Mouse (Mus musculus) liver, embryonic 14.5 days (tissue): Measurements from ENCODE around the gene Soat2.

ENCODE experiments used
- CTCF ChIP-seq: IDR thresholded peaks from 2 replicates; pipeline ENCODE4 v1.5.1; 2016; ENCODE audit warnings: antibody characterized with exemption, low read depth, control low read depth
- EP300 ChIP-seq: IDR thresholded peaks from 2 replicates; pipeline ENCODE4 v1.6.1; 2016; ENCODE audit warnings: antibody characterized with exemption, low read depth

DNA sequence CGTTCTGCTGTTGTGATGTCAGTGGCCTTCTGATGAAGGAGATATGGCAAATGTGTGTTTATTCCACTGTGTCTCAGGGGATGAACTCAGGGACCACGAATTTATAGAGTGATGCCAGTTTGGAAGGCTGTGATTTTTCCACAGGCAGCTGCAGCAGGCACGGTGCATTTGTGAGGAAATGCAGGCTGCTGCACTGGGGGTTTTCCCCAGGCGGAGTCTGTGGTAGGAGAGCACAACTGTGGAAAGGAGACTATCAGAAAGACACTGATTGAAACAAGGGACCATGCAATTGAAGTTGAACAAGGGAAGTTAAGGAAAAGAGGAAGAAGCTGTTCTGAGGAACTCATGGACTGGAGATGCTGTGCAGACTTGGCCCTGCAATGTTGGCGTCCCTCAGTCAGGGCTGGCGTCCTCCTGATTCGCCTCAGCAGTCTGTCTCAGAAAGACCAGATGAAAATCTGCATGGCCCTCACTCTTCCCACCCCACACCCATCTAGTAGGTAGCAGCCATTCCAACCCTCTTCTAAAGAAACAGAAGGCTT is 42.0 kb downstream of the Soat2 start:
- no peak for TF ChIP-seq EP300
- no peak for TF ChIP-seq CTCF
